8 mouse cellular contexts compared by ENCODE assay signal in genomic region chr5:31290521-31291360, GRCm38 (mm10). TPM values are rescaled to one million over a fixed set of nuclear protein-coding genes. Genes with fewer than 3 reads are reported as not detected.
DNase-seq lines count a peak whose midpoint lies in the region; ATAC-seq and TF ChIP-seq lines count a peak whose summit lies in the region.

TSS of gene Ift172 (minus strand) at chr5:31291116.

- 0 out of 2 replicates have a peak, but pooled peaks have one; percentile 64 for TF ChIP-seq EP300 in ES-Bruce4 (IDR thresholded peaks at IDR 0.05; ENCODE audit: insufficient read depth, low read depth, low read length)
- no peak for TF ChIP-seq EP300 in liver, postnatal 0 days (IDR thresholded peaks at IDR 0.05; ENCODE audit: low read depth)

- DNase-seq in heart, postnatal 10 days, result peak; percentile 97 to 98
- DNase-seq in large intestine, adult 2 months (ENCODE audit: low read depth, low spot score), result peak; percentile 98
- peak; percentile 95 for DNase-seq in liver, postnatal 0 days
- peak; percentile 95 for DNase-seq in testis, postnatal 10 days (ENCODE audit: low spot score)

- no peak for TF ChIP-seq POLR2A in ES-Bruce4 (IDR thresholded peaks at IDR 0.05; ENCODE audit: insufficient read depth, low read length)

- H3K9ac ChIP-seq in ES-Bruce4 (ENCODE audit: low read depth, poor library complexity, severe bottlenecking), result peak within 1 kb of the TSS; percentile 57
- peak within 1 kb of the TSS; percentile 68 for H3K9ac ChIP-seq in forebrain, embryonic 13.5 days
- peak within 1 kb of the TSS; percentile 62 for H3K9ac ChIP-seq in liver, postnatal 0 days (replicated peaks)
- peak within 1 kb of the TSS; percentile 50 for H3K9ac ChIP-seq in neural tube, embryonic 14.5 days (replicated peaks; ENCODE audit: low read depth, low read length)

- H3K4me3 ChIP-seq in ES-Bruce4 (ENCODE audit: low read depth, low read length), result peak within 1 kb of the TSS; percentile 87
- H3K4me3 ChIP-seq in forebrain, embryonic 13.5 days, result peak within 1 kb of the TSS; percentile 52
- peak within 1 kb of the TSS; percentile 59 for H3K4me3 ChIP-seq in liver, postnatal 0 days (ENCODE audit: low read depth, low read length)
- H3K4me3 ChIP-seq in neural tube, embryonic 14.5 days (ENCODE audit: low read depth, low read length), result peak within 1 kb of the TSS; percentile 38

- peaks cover 1% of the 10 kb centered on the region for H3K4me1 ChIP-seq in ES-Bruce4 (ENCODE audit: control insufficient read depth, insufficient read depth, low read length)
- peaks cover 37% of the 10 kb centered on the region for H3K4me1 ChIP-seq in forebrain, embryonic 13.5 days
- peaks cover 26% of the 10 kb centered on the region for H3K4me1 ChIP-seq in liver, postnatal 0 days (ENCODE audit: insufficient read depth)
- peaks cover 16% of the 10 kb centered on the region for H3K4me1 ChIP-seq in neural tube, embryonic 14.5 days (ENCODE audit: control insufficient read depth, insufficient read depth, low read length)

- no peaks in the 10 kb centered on the region for H3K27me3 ChIP-seq in ES-Bruce4 (ENCODE audit: control insufficient read depth, insufficient read depth, low read length, poor library complexity, severe bottlenecking)
- H3K27me3 ChIP-seq in forebrain, embryonic 13.5 days, result no peaks in the 10 kb centered on the region
- peaks cover 4% of the 10 kb centered on the region; the same call in 1 of the 2 replicates for H3K27me3 ChIP-seq in liver, postnatal 0 days (ENCODE audit: insufficient read depth, low read length)
- H3K27me3 ChIP-seq in neural tube, embryonic 14.5 days (ENCODE audit: control insufficient read depth, insufficient read depth, low read length), result no peaks in the 10 kb centered on the region

- no peaks in the 10 kb centered on the region for H3K9me3 ChIP-seq in ES-Bruce4 (replicated peaks; ENCODE audit: control insufficient read depth, insufficient read depth, low read length, poor library complexity, severe bottlenecking)
- no peaks in the 10 kb centered on the region for H3K9me3 ChIP-seq in forebrain, embryonic 13.5 days (replicated peaks)
- no peaks in the 10 kb centered on the region for H3K9me3 ChIP-seq in liver, postnatal 0 days (ENCODE audit: low read length)
- H3K9me3 ChIP-seq in neural tube, embryonic 14.5 days (ENCODE audit: control insufficient read depth, low read length), result no peaks in the 10 kb centered on the region

- H3K36me3 ChIP-seq in ES-Bruce4 (ENCODE audit: control insufficient read depth, insufficient read depth, low read length, poor library complexity, severe bottlenecking), result no peaks in the 10 kb centered on the region
- H3K36me3 ChIP-seq in forebrain, embryonic 13.5 days (ENCODE audit: poor library complexity, severe bottlenecking), result peaks cover 26% of the 10 kb centered on the region
- H3K36me3 ChIP-seq in liver, postnatal 0 days (replicated peaks; ENCODE audit: insufficient read depth, low read length), result no peaks in the 10 kb centered on the region
- H3K36me3 ChIP-seq in neural tube, embryonic 14.5 days (ENCODE audit: control insufficient read depth, insufficient read depth, low read length), result peaks cover 25% of the 10 kb centered on the region

- peak; percentile 92 for ATAC-seq in cerebellum, adult (ENCODE audit: insufficient number of reproducible peaks, low FRiP score, low TSS enrichment)
- ATAC-seq in forebrain, embryonic 13.5 days, result peak; percentile 92
- ATAC-seq in liver, postnatal 0 days, result peak; percentile 97
- peak; percentile 91 for ATAC-seq in neural tube, embryonic 14.5 days (ENCODE audit: low read depth)

- peak within 1 kb of the TSS; percentile 16; the same call in 1 of the 2 replicates for H3K27ac ChIP-seq in ES-Bruce4 (ENCODE audit: insufficient read depth, low read length)
- H3K27ac ChIP-seq in forebrain, embryonic 13.5 days, result peak within 1 kb of the TSS; percentile 82
- H3K27ac ChIP-seq in liver, postnatal 0 days (ENCODE audit: low read depth), result peak within 1 kb of the TSS; percentile 79
- peak within 1 kb of the TSS; percentile 86 for H3K27ac ChIP-seq in neural tube, embryonic 14.5 days (ENCODE audit: low read depth, low read length)

- intact Hi-C loops in heart, postnatal 10 days (cut with DNase I), result loop anchor here (2.0 kb wide), 1 partner anchor 50 kb away; the partner anchor contains the start of genes Gm9970 and Nrbp1

- peak within 1 kb of the TSS; percentile 84 for H3K4me2 ChIP-seq in forebrain, embryonic 13.5 days
- peak within 1 kb of the TSS; percentile 89 for H3K4me2 ChIP-seq in liver, postnatal 0 days (ENCODE audit: low read depth, low read length)
- peak within 1 kb of the TSS; percentile 93 for H3K4me2 ChIP-seq in neural tube, embryonic 14.5 days (ENCODE audit: low read depth, low read length)

- 3% methylated on average over 45 of the region's 45 CpGs for WGBS in forebrain, embryonic 13.5 days
- WGBS in large intestine, adult 2 months, result under 1% methylated on average over 45 of the region's 45 CpGs
- 1% methylated on average over 45 of the region's 45 CpGs for WGBS in liver, postnatal 0 days (ENCODE audit: insufficient replicate concordance)
- 3% methylated on average over 45 of the region's 45 CpGs for WGBS in neural tube, embryonic 14.5 days

- no peak for TF ChIP-seq CTCF in ES-Bruce4 (IDR thresholded peaks at IDR 0.05; ENCODE audit: low read depth, low read length)
- TF ChIP-seq CTCF in liver, postnatal 0 days (IDR thresholded peaks at IDR 0.05; ENCODE audit: low read depth), result no peak

RNA-seq across cellular contexts. Expression of gene Ift172, which starts in this region (rescaled TPM):
- 21.3 and 27.2 TPM in 2 replicates for polyA plus RNA-seq in ES-Bruce4 (2011; ENCODE audit: insufficient read depth, insufficient read length, low read depth, missing spikeins)
- polyA plus RNA-seq in forebrain, embryonic 13.5 days (2015; fragmentation: Nextera tagmentation; extraction: Ambion mirVana), result 29.6 and 38.5 TPM in 2 replicates
- 10 to 100 TPM; 34.1 to 40.4 TPM for total RNA-seq in heart, postnatal 10 days (2021)
- 26.5 and 33.0 TPM in 2 replicates for polyA plus RNA-seq in large intestine, adult 2 months (2012; rRNA removed)
- 2.3 and 2.7 TPM in 2 replicates for polyA plus RNA-seq in liver, postnatal 0 days (2015; fragmentation: Nextera tagmentation; extraction: Ambion mirVana)
- polyA plus RNA-seq in neural tube, embryonic 14.5 days (2014; fragmentation: Nextera tagmentation; extraction: Ambion mirVana), result 32.6 and 45.4 TPM in 2 replicates

Comparison
In these comparisons a context has a peak if more than half of its experiments do, and no peak if none do; other contexts are left out.
1. Peak in every context shown above with its lines: DNase-seq, ATAC-seq, H3K4me3 ChIP-seq and H3K27ac ChIP-seq.
2. H3K27ac ChIP-seq: peak in every context shown above with its lines; median percentile 86 in neural tube, embryonic 14.5 days; 82 in forebrain, embryonic 13.5 days; 79 in liver, postnatal 0 days; 16 in ES-Bruce4.